Mouse (Mus musculus) layer of hippocampus, adult 8-10 months (tissue): ENCODE data around the gene Mak. TPM values are rescaled to one million over a fixed set of nuclear protein-coding genes. Genes with fewer than 3 reads are reported as not detected.
A peak's percentile ranks its signal among the peaks of the same experiment; 100 is the strongest.

Experiments used
- DNase-seq, 2 experiments: peaks; one replicate each; pipeline ENCODE4 v3.0.0; 2022; ENCODE audit warnings: low spot score in 2 of 2
- total RNA-seq, 4 experiments: library from RNA; stranded (reverse); gene quantifications; 2 replicates each; pipeline ENCODE4 v1.2.4; 2022

The Mak gene
- total RNA-seq, 4 experiments from 2014 or later: 1.6 to 2.9 (median 2.0) TPM

DNA sequence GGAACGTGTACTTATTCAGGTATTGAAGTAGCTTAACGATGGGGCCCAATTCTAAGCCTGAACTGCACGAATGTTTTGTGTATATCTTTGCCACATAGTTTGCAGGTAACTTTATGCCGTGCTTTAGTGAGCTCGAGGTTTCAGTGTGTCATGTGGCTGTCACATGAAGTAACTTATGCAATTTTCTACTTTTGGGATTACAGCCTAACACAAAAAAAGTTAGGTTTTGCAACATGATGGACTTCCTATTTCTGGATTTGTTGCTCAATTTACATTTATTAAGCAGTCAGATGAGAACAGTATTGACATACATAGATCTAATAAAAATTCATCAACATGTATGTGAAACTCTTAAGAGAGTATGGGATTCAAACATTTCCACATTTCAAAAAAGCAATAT lies 5.7 kb downstream of the Mak start:
- no peak for DNase-seq

GRCm38 (mm10) chr13:41071617-41072016 lies 7.9 kb downstream of the Mak start:
- no peak for DNase-seq

GRCm38 (mm10) chr13:41067618-41068017 lies 11.9 kb downstream of the Mak start:
- DNase-seq: no peak

- DNase-seq: no peak
These were observed 27.5 kb downstream of the Mak start for GRCm38 (mm10) chr13:41051965-41052364.

- DNase-seq: no peak
These were observed 32.2 kb downstream of the Mak start for GRCm38 (mm10) chr13:41047280-41047679.

DNA sequence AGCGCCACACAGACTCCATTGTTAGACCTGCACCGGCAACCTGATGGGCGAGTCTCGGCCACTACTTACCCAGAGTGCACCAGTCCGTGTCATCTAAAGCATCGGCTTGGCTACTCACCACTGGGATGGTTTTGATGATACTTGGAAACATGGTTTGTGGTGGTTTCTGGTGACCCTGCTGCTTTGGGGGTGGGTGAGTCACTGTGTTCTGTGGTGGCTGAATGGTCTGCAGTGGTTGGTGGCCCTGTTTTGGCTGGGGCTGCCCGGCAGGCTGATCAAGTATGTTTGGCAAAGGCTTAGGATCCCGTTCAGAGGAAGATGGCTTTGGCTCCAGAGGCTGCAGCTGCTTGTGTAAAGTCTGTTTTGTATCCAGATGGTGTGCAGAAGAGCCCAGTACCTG lies 33.6 kb downstream of the Mak start:
- DNase-seq: no peak

GRCm38 (mm10) chr13:41042511-41042910 lies 37.0 kb downstream of the Mak start:
- DNase-seq: no peak

GRCm38 (mm10) chr13:41030098-41030497 lies 49.4 kb downstream of the Mak start:
- no peak for DNase-seq

- no peak for DNase-seq
These were observed 57.4 kb downstream of the Mak start for GRCm38 (mm10) chr13:41022099-41022498.

- no peak for DNase-seq
These were observed 57.9 kb downstream of the Mak start for GRCm38 (mm10) chr13:41021607-41022006.

DNA sequence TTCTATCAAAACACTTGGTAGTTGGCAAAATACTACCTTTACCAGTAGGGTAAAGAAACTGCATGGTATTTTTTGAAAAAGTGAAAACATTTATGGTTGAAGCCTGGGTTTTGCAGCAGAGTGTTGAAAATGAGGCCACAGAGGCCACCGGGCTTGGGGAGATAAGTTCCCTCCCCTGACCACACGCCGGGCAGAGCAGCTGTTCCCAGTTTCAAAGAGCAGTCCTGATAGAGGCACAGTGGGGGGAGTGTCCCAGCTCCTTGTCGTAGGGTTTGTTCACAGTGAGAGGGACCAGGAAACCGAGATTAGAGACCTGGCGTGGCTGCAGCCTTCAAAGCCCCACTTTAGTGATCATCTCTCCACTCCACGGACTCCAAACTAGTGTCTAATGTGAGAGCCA lies 59.0 kb downstream of the Mak start:
- no peak for DNase-seq

DNA sequence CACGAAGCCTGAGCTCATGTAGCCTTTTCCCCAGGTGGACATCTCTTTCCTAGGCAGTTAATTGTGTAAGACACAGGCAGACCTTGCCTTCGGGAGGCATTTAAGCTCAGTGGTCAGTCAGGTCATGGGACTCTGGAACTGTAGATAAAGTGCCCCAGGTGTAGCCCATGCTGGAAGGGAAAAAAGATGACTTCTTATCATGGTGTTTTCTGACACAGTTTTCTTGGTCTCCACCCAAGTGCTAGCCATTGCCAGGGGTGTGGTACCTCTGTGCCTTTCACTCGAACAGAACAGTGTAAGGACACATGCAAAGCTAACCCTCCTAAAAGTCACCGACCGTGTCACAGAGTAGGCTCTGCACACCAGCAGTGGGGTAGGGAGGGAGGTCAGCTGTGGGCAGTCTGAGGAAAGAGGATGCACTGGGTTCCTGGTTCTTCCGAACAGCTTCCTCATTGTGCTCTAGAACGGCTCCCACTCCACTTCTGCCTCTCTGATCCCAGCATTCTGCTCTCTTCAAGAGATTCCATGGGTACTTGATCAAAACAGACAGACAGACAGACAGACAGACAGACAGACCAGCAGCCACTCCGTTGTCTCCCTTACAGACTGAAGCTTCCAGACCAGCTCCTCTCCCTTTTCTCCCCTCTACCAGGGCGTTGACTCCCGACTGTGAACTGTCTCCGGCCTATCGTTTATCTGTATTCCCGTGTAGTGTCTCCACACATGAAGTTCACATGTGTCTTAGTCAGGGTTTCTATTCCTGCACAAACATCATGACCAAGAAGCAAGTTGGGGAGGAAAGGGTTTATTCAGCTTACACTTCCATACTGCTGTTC lies 60.5 kb downstream of the Mak start:
- DNase-seq: no peak

DNA sequence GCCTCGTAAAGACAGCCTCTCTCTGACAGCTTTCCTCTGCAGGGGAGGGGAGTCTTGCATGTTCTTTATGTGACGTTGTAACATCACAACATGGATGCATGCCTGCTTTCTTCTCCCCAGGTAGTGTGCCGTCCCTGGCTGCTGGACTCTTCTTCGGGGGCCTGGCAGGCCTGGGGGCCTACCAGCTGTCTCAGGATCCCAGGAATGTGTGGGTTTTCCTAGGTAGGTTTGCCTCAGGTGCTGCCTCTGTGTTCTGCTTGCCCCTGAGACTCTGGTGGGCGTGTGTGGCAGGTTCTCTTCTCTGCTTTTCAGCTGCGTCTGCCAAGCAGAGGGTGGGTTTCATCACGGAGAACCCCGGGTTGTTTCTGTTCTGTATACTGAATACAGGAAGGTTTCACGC lies 61.3 kb downstream of the Mak start:
- no peak for DNase-seq

DNA sequence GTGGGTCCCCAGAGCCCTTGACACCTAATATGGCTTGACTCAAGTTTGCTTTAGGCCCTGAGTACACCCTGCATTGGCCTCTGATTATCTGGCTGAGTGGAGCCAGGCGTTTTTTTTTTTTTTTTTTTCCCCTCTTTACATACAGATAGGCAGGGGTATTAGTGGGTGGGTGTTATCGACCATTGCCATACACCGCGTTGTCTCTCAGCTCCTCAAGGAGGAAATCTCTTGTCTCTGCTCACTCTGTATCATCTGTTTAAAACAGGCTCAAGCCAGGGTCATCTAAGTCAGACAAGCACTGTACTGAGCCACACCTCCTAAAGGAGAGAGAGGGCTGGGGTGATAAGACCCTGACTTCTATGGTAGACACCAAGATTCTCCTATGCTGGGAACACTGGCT lies 61.7 kb downstream of the Mak start:
- no peak for DNase-seq

- no peak for DNase-seq
These were observed 62.6 kb downstream of the Mak start for GRCm38 (mm10) chr13:41016797-41017405.

DNA sequence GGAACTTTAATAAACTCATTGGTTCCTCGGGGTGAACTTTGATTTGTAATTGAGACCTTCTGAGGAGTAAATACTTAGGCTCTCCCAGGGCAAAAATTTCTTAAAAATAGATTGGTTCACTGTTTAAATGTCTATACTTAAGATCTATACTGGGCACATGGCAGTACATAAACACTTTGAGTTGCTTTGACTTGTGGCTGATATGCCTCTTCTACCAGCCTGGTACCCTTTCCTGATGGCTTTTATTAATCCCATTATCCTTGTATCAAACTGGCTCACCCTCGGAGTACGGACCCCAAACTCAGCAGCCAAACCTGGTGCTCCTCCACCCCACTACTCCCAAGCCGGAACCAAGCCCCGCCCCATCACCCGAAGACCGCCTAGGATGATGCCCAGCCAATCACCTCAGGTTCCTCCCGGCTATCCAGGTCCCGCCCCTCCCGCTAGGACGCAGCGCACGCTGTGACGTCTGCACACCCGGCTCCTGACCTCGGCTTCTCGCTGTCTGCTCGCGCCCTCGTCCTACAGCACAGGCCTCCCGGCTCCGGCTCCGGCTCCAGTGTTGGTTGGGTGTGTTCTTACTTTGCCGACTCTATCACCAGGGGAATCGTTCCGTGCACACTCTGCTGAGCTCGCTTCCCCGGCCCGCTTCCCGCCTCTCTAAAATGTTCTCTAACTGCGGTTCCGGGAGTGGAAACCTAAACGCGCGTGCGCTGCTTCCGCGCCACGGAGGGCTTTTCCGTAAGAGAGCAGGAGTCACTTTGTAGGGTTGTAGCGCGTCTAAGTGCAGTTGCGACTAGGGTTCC lies 63.5 kb downstream of the Mak start, which contains the start of gene Tmem14c:
Tmem14c (plus strand) TSS at position 464 of the 806 bp plus-strand sequence.
- DNase-seq: peak; percentile 90 to 91

- no peak for DNase-seq
These were observed 70.6 kb downstream of the Mak start for GRCm38 (mm10) chr13:41008946-41009345.

DNA sequence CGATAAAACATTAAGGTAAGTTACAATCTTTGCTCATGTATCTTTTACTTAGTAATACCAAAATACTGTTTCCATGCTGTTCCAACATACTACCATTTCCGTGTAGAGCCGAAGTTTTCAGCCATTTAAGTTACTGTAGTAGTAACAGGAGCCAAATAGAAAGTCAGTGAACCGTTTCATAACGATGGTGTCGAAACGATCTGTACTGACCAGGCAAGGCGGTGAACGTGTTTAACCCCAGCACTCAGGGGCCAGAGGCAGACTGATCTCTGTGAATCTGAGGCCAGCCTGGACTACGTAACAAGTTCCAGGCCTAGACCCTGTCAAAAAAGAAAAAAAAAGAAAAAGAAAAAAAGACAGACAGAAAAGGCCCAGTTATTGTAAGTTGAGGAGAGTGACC lies 71.2 kb downstream of the Mak start:
- no peak for DNase-seq

- DNase-seq: no peak
These were observed 73.3 kb downstream of the Mak start for GRCm38 (mm10) chr13:41006244-41006643.

DNA sequence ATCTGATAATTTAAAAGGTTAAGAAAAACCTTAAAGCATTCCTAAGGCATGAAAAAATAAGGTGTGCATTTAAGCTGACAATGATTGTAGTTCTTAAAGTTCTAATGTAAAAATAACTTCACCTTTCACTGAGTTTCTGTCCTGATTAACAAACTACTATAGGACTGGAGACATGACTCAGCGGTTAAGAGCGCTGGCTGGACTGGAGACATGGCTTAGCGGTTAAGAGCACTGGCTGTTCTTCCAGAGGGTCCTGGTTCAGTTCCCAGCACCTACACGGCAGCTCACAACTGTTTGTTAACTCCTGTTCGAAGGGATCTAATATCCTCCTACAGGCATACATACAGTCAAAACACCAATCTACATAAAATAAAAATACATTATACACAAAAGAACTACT lies 77.5 kb downstream of the Mak start:
- DNase-seq: no peak

GRCm38 (mm10) chr13:41000926-41001639 lies 78.4 kb downstream of the Mak start, which contains the start of gene Pak1ip1:
Pak1ip1 (plus strand) TSS chr13:41001023.
- peak; percentile 90 to 93 for DNase-seq
